Mouse (Mus musculus) kidney, embryonic 15.5 days (tissue): Measurements from ENCODE around the gene Zfp965. TPM values are rescaled to one million over a fixed set of nuclear protein-coding genes. Genes with fewer than 3 reads are reported as not detected.
"Not testable (repeated sequence)": the region's sequence is repeated elsewhere in the genome, so short reads cannot be mapped to it uniquely, and the experiment has no call there.

Experiments used
- ATAC-seq: fragments of 200-750 bp; cut with Nextera tagmentation; replicated peaks from 2 replicates; pipeline ENCODE4 v1.8.0; 2017; ENCODE audit warnings: moderate TSS enrichment; ENCODE audit not compliant: low FRiP score
- H3K27ac ChIP-seq: fragments of 300-500 bp; sonication (generic); 2 replicates; pipeline ENCODE4 v1.5.1; 2015; ENCODE audit warnings: mild to moderate bottlenecking, inconsistent platforms
- H3K27me3 ChIP-seq: fragments of 300-500 bp; sonication (generic); 2 replicates; pipeline ENCODE4 v1.6.1; 2015; ENCODE audit warnings: inconsistent platforms
- H3K36me3 ChIP-seq: fragments of 300-500 bp; sonication (generic); 2 replicates; pipeline ENCODE4 v1.6.1; 2015; ENCODE audit warnings: inconsistent platforms
- H3K4me1 ChIP-seq: fragments of 300-500 bp; sonication (generic); 2 replicates; pipeline ENCODE4 v1.6.1; 2015; ENCODE audit warnings: inconsistent platforms
- H3K4me2 ChIP-seq: fragments of 300-500 bp; sonication (generic); 2 replicates; pipeline ENCODE4 v1.6.1; 2015; ENCODE audit warnings: moderate library complexity, mild to moderate bottlenecking, inconsistent platforms
- H3K4me3 ChIP-seq: fragments of 300-500 bp; sonication (generic); replicated peaks from 2 replicates; pipeline ENCODE4 v1.5.1; 2015; ENCODE audit warnings: mild to moderate bottlenecking, inconsistent platforms
- H3K9ac ChIP-seq: fragments of 300-500 bp; sonication (generic); 2 replicates; pipeline ENCODE4 v1.6.1; 2015; ENCODE audit warnings: mild to moderate bottlenecking, inconsistent platforms
- H3K9me3 ChIP-seq: fragments of 300-500 bp; sonication (generic); replicated peaks from 2 replicates; pipeline ENCODE4 v1.6.1; 2016; ENCODE audit warnings: inconsistent platforms
- WGBS: fragments of 180-500 bp; shearing (Covaris S2); methylation state at CpG from one replicate; pipeline ENCODE4 v1.1.7; 2015; ENCODE audit warnings: mixed read lengths; 5-methylcytosine and 5-hydroxymethylcytosine counted together
- polyA plus RNA-seq: library from polyadenylated mRNA; unstranded; fragments of >200 nt; fragmentation: Nextera tagmentation; extraction: Ambion mirVana; gene quantifications from 2 replicates; pipeline ENCODE4 v1.2.1, GENCODE M21; 2015

Gene Zfp965
- polyA plus RNA-seq: 5.3 and 6.9 TPM in 2 replicates

DNA sequence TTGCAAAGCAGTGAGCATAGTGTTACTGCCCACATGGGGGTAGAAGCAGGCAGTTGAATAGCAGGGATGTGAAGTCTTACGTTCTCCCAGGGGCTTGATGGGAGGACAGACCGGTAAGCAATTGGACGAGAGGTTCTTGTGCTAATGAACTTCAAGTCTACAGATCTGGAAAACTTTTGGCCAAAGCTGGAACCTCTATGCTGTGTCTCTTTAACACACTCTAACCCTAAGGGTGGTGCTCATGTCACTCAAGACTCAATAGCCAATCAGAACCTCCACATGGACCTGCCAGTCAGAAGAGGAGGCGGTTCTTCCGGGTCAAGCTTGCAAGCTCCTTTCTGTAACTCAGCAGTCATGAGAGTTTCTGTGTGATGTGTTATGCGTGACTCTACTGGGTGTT, at the start of gene Zfp965:
Gene Zfp965 (plus strand): TSS at position 301 of the 400 bp plus-strand sequence.
- no CpG with 5 or more reads among the region's 6 CpGs for WGBS
- not testable (repeated sequence) for ATAC-seq

DNA sequence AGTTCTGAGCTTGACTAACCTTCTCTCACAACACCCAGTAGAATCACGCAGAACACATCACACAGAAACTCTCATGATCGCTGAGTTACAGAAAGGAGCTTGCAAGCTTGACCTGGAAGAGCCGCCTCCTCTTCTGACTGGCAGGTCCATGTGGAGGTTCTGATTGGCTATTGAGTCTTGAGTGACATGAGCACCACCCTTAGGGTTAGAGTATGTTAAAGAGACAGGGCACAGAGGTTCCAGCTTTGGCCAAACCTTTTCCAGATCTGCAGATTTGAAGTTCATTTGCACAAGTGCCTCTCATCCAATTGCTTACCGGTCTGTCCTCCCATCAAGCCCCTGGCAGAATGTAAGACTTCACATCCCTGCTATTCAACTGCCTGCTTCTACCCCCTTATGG, 34.1 kb upstream of the Zfp965 start, which contains the start of gene Gm4724:
Gene Gm4724 (minus strand): TSS at position 101 of the 400 bp plus-strand sequence.
- H3K27me3 ChIP-seq, H3K9ac ChIP-seq, ATAC-seq, H3K4me2 ChIP-seq, H3K4me3 ChIP-seq, H3K27ac ChIP-seq, H3K9me3 ChIP-seq, H3K4me1 ChIP-seq, H3K36me3 ChIP-seq: not testable (repeated sequence)
- WGBS: no CpG with 5 or more reads among the region's 4 CpGs

More for the DNA sequence above, at the start of gene Zfp965:
- H3K9ac ChIP-seq, H3K4me2 ChIP-seq, H3K27ac ChIP-seq, H3K9me3 ChIP-seq, H3K4me1 ChIP-seq, H3K36me3 ChIP-seq, H3K4me3 ChIP-seq, H3K27me3 ChIP-seq: not testable (repeated sequence)

Other genes starting within 250 kb of the Zfp965 start
- 5.4 TPM in 1 of 2 replicates, not detected in the other for gene Gm14440, start 194.9 kb upstream of the Zfp965 start, polyA plus RNA-seq
- 20.0 and 21.9 TPM in 2 replicates for gene Gm4631, start 131.8 kb upstream of the Zfp965 start, polyA plus RNA-seq
- 6.0 TPM in 2 replicates for gene Zfp968, start 97.5 kb upstream of the Zfp965 start, polyA plus RNA-seq
- gene Gm4724, start 34.2 kb upstream of the Zfp965 start, polyA plus RNA-seq: 8.4 and 9.4 TPM in 2 replicates
- not detected in 2 replicates for gene Gm11007, start 174.0 kb downstream of the Zfp965 start, polyA plus RNA-seq
- 19.4 and 24.7 TPM in 2 replicates for gene Zfp969, start 233.7 kb downstream of the Zfp965 start, polyA plus RNA-seq